Mouse (Mus musculus): ENCODE data around the gene Svs6. TPM values are rescaled to one million over a fixed set of nuclear protein-coding genes. Genes with fewer than 3 reads are reported as not detected.
"Not testable (repeated sequence)": the region's sequence is repeated elsewhere in the genome, so short reads cannot be mapped to it uniquely, and the experiment has no call there.

Svs6 gene
- not detected in 2 replicates for polyA plus RNA-seq (2015; fragmentation: Nextera tagmentation; extraction: Ambion mirVana)

DNA sequence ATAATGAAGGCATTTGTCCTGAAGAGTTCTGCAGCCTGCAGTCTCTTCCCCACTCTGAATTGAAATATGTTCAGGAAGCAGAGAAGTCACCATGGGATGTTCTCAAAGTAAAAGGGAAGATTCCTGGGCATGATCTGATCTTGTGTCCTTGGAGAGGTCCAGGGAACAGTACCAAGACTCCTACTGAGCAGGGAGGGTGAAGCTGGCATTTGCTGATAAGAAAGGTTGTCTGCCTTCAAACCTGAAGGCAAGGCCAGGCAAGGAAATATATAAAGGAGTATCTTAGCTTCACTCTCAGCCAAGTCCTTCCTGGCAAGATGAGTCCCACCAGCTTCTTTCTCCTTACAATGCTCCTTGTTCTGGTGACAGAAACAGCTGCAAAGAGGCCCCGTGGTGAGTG, at the start of gene Svs6:
TSS of gene Svs6 (plus strand) at position 301 of the 400 bp plus-strand sequence.
- H3K9me3 ChIP-seq (replicated peaks; ENCODE audit: low read length); H3K9ac ChIP-seq (ENCODE audit: low read depth, low read length); H3K4me3 ChIP-seq (replicated peaks; ENCODE audit: low read depth, low read length); ATAC-seq (replicated peaks; ENCODE audit: low FRiP score, low read depth); H3K4me2 ChIP-seq (ENCODE audit: low read length); DNase-seq (ENCODE audit: low spot score); H3K36me3 ChIP-seq (ENCODE audit: insufficient read depth, low read length); H3K27ac ChIP-seq; H3K27me3 ChIP-seq (ENCODE audit: insufficient read depth, low read length); H3K4me1 ChIP-seq (replicated peaks; ENCODE audit: insufficient read depth, low read length): not testable (repeated sequence)
- 88% methylated on average over 1 of the region's 1 CpGs for WGBS

DNA sequence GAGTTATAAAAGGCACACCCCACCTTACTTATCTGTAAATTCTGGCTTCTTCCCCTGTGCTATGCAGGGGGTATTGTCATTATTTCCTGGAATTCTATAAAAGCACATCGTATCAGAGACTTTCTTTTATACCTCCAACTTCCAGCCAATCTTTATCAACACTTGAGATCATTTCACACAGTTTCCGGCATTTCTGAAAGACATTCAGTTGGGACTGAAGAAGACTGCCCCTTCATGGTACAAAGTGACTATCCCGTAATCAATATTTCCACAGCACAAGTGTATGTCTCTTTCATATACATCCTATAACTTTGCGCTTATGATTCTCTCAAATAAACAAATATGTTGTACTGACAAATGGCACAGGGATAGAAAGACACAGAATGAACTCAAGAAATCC, 38.2 kb upstream of the Svs6 start, which contains the start of gene Svs4:
TSS of gene Svs4 (minus strand) at position 101 of the 400 bp plus-strand sequence.
- no peak within 1 kb of the TSS for H3K27ac ChIP-seq
- no peak within 1 kb of the TSS for H3K9ac ChIP-seq (ENCODE audit: low read depth, low read length)
- H3K27me3 ChIP-seq (ENCODE audit: insufficient read depth, low read length) = no peaks in the 10 kb centered on the region
- no peak for TF ChIP-seq CTCF (IDR thresholded peaks at IDR 0.05; ENCODE audit: low read depth)
- DNase-seq (ENCODE audit: low spot score) (no peak), ATAC-seq (replicated peaks; ENCODE audit: low FRiP score, low read depth) (no peak)
- no peak within 1 kb of the TSS for H3K4me2 ChIP-seq (ENCODE audit: low read length)
- no peaks in the 10 kb centered on the region for H3K36me3 ChIP-seq (ENCODE audit: insufficient read depth, low read length)
- H3K4me1 ChIP-seq (replicated peaks; ENCODE audit: insufficient read depth, low read length) = no peaks in the 10 kb centered on the region
- H3K9me3 ChIP-seq (replicated peaks; ENCODE audit: low read length) = no peaks in the 10 kb centered on the region
- WGBS = 92% methylated on average over 4 of the region's 4 CpGs
- no peak within 1 kb of the TSS for H3K4me3 ChIP-seq (replicated peaks; ENCODE audit: low read depth, low read length)

DNA sequence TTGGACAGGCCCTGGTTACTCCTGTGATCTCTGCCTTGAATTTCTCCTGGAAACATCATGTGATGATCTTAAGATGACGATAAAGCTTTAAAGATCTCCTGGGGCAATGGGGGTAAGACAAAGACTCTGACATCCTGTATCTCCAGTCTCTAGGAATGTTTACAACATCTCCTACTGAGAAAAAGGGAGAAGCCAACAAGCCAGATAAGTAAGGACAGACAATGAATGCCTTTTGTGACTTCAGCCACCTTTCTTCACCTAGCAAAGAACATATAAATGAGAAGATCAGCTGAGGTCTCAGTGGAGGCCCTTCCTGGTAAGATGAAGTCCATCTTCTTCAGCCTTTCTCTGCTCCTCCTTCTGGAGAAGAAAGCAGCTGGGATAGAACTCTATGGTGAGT, 27.6 kb upstream of the Svs6 start, which contains the start of gene Svs3a:
TSS of gene Svs3a (plus strand) at position 301 of the 400 bp plus-strand sequence.
- not testable (repeated sequence) for DNase-seq (ENCODE audit: low spot score); H3K4me2 ChIP-seq (ENCODE audit: low read length); H3K4me3 ChIP-seq (replicated peaks; ENCODE audit: low read depth, low read length); H3K4me1 ChIP-seq (replicated peaks; ENCODE audit: insufficient read depth, low read length); H3K9me3 ChIP-seq (replicated peaks; ENCODE audit: low read length); H3K9ac ChIP-seq (ENCODE audit: low read depth, low read length); H3K27ac ChIP-seq; ATAC-seq (replicated peaks; ENCODE audit: low FRiP score, low read depth); H3K27me3 ChIP-seq (ENCODE audit: insufficient read depth, low read length); H3K36me3 ChIP-seq (ENCODE audit: insufficient read depth, low read length)
- WGBS = 70% methylated on average over 1 of the region's 1 CpGs

DNA sequence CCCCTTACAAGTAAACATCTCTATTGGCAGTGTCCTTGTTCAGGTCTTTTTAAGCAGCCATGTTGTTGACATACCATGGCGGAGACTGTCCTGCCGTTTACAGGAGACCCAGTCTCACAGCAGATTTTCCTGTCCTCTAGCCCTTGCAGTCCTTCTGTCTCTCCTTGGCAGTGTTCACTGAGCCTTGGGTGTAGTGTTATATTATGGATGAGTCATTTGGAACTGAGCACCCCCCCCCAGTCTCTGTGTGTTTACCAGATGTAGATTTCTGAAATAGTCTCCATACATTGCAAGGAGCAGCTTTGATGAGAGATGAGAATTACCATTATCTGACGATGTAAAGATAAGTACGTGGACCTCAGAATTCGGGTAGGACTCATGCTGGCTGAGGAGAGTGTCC, 4.0 kb upstream of the Svs6 start:
- no peaks in the 10 kb centered on the region for H3K36me3 ChIP-seq (ENCODE audit: insufficient read depth, low read length)
- WGBS = 88% methylated on average over 5 of the region's 5 CpGs
- no peaks in the 10 kb centered on the region for H3K4me1 ChIP-seq (replicated peaks; ENCODE audit: insufficient read depth, low read length)
- no peak overlapping the region for H3K4me3 ChIP-seq (replicated peaks; ENCODE audit: low read depth, low read length)
- H3K27ac ChIP-seq = no peak overlapping the region
- DNase-seq (ENCODE audit: low spot score) (no peak), ATAC-seq (replicated peaks; ENCODE audit: low FRiP score, low read depth) (no peak)
- H3K27me3 ChIP-seq (ENCODE audit: insufficient read depth, low read length) = no peaks in the 10 kb centered on the region
- no peak overlapping the region for H3K9ac ChIP-seq (ENCODE audit: low read depth, low read length)
- no peak for TF ChIP-seq CTCF (IDR thresholded peaks at IDR 0.05; ENCODE audit: low read depth)
- no peaks in the 10 kb centered on the region for H3K9me3 ChIP-seq (replicated peaks; ENCODE audit: low read length)
- no peak overlapping the region for H3K4me2 ChIP-seq (ENCODE audit: low read length)

DNA sequence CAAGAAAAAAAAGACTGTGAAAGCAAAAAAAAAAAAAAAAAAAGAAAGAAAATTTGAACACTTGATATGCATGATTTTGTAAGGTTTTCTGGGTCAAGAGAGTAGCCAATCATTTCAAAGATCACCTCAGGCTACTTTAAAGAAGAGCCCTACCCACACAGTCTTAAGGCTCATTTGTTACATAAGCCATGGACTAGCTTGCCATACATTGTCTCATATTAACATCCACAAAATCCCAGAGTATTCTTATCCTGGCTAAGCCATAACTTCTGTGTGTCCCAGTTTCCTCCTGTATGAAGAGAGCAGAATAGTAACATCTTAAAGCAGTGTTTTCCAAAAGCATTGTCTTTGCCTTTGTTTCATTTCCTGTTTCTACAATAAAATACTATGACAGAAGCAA, 1.1 kb upstream of the Svs6 start:
- not testable (repeated sequence) for DNase-seq (ENCODE audit: low spot score); ATAC-seq (replicated peaks; ENCODE audit: low FRiP score, low read depth); H3K27ac ChIP-seq

DNA sequence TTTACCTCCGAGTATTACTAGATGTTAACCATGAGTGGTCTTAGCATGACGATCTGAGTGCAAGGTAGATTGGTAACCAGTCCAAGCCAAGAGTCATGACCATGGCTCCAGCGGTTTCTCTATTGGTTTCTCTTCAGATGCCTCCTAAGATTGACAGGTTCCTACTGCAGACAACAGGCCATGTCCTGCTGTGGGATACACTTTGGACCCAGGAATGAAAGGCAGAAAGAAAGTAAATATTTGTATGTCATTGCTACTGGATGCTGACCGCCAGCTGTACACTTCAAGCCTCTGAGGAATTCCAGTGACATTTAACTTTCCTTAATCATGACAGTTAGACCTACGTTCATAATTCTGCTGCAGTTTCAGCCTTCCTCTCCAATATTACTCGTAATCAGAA, 4.4 kb downstream of the Svs6 start:
- no peak for TF ChIP-seq CTCF (IDR thresholded peaks at IDR 0.05; ENCODE audit: low read depth)
- no peak for ATAC-seq (replicated peaks; ENCODE audit: low FRiP score, low read depth)
- no peak overlapping the region for H3K9ac ChIP-seq (ENCODE audit: low read depth, low read length)
- WGBS = 87% methylated on average over 6 of the region's 6 CpGs
- no peaks in the 10 kb centered on the region for H3K4me1 ChIP-seq (replicated peaks; ENCODE audit: insufficient read depth, low read length)
- H3K9me3 ChIP-seq (replicated peaks; ENCODE audit: low read length) = no peaks in the 10 kb centered on the region
- H3K36me3 ChIP-seq (ENCODE audit: insufficient read depth, low read length) = no peaks in the 10 kb centered on the region
- H3K4me3 ChIP-seq (replicated peaks; ENCODE audit: low read depth, low read length) = no peak overlapping the region
- H3K27me3 ChIP-seq (ENCODE audit: insufficient read depth, low read length) = no peaks in the 10 kb centered on the region
- DNase-seq (ENCODE audit: low spot score) = no peak
- no peak overlapping the region for H3K4me2 ChIP-seq (ENCODE audit: low read length)
- H3K27ac ChIP-seq = no peak overlapping the region

More for the DNA sequence above, 1.1 kb upstream of the Svs6 start:
- not testable (repeated sequence) for H3K4me3 ChIP-seq (replicated peaks; ENCODE audit: low read depth, low read length); H3K27me3 ChIP-seq (ENCODE audit: insufficient read depth, low read length); H3K4me2 ChIP-seq (ENCODE audit: low read length); H3K9ac ChIP-seq (ENCODE audit: low read depth, low read length); H3K36me3 ChIP-seq (ENCODE audit: insufficient read depth, low read length); H3K9me3 ChIP-seq (replicated peaks; ENCODE audit: low read length); H3K4me1 ChIP-seq (replicated peaks; ENCODE audit: insufficient read depth, low read length)

DNA sequence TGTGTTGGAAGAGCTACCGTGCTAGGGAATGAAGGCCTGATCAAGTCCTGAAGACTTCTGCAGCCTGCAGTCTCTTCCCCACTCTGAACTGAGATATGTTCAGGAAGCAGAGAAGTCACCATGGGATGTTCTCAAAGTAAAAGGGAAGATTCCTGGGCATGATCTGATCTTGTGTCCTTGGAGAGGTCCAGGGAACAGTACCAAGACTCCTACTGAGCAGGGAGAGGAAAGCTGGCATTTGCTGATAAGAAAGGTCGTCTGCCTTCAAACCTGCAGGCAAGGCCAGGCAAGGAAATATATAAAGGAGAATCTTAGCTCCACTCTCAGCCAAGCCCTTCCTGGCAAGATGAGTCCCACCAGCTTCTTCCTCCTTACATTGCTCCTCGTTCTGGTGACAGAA, 15.9 kb downstream of the Svs6 start, which contains the start of gene Svs5:
TSS of gene Svs5 (plus strand) at position 301 of the 400 bp plus-strand sequence.
- H3K27ac ChIP-seq; H3K9ac ChIP-seq (ENCODE audit: low read depth, low read length); H3K36me3 ChIP-seq (ENCODE audit: insufficient read depth, low read length); H3K4me2 ChIP-seq (ENCODE audit: low read length); ATAC-seq (replicated peaks; ENCODE audit: low FRiP score, low read depth); DNase-seq (ENCODE audit: low spot score); H3K27me3 ChIP-seq (ENCODE audit: insufficient read depth, low read length); H3K9me3 ChIP-seq (replicated peaks; ENCODE audit: low read length); H3K4me1 ChIP-seq (replicated peaks; ENCODE audit: insufficient read depth, low read length); H3K4me3 ChIP-seq (replicated peaks; ENCODE audit: low read depth, low read length): not testable (repeated sequence)
- 71% methylated on average over 3 of the region's 3 CpGs for WGBS
